Mouse (Mus musculus): ENCODE results near the gene 4930451I11Rik. TPM values are rescaled to one million over a fixed set of nuclear protein-coding genes. Genes with fewer than 3 reads are reported as not detected.

4930451I11Rik gene
- polyA plus RNA-seq, 1 experiment from 2014 or later: not detected

DNA sequence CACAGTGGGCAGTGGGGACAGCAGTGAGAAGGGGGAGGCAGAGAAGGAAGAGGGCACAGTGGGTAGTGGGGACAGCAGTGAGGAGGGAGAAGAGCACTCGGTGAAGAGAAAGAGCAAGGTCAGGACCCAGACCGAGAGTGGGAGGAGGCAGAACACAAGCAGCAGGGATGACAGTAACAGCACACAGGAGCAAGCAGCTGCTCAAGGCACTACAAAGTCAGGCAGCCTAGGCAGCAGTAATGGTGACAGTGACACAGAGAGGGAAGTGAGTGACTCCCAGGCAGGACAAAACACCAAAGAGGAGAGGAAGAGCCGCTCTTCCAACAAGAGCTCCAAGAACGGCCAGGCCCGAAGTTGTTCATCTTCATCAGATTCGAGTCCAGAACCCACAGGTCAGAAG, 32.4 kb upstream of the 4930451I11Rik start:
- H3K4me2 ChIP-seq (ENCODE audit: low read length): peak overlapping the region; percentile 77
- H3K4me1 ChIP-seq (ENCODE audit: control insufficient read depth in 2 of 2, insufficient read depth in 2 of 2, low read length in 2 of 2): peaks cover 11 to 20% of the 10 kb centered on the region in 2 experiments
- no peaks in the 10 kb centered on the region for H3K9me3 ChIP-seq (ENCODE audit: control insufficient read depth, low read length)
- no peaks in the 10 kb centered on the region for H3K27me3 ChIP-seq (ENCODE audit: control insufficient read depth, insufficient read depth, low read length)
- H3K4me3 ChIP-seq (ENCODE audit: control insufficient read depth in 1 of 2, insufficient read depth in 1 of 2, low read depth in 1 of 2, low read length in 2 of 2): no peak overlapping the region
- H3K27ac ChIP-seq (replicated peaks in 1 of 2; ENCODE audit: control insufficient read depth in 1 of 2, insufficient read depth in 1 of 2, low read depth in 2 of 2, low read length in 2 of 2): no peak overlapping the region
- WGBS: 72% methylated on average over 6 of the region's 6 CpGs
- no peak for ATAC-seq (ENCODE audit: insufficient number of reproducible peaks, insufficient read depth, low FRiP score, low read depth)
- H3K9ac ChIP-seq (ENCODE audit: low read length): peak overlapping the region; percentile 83
- peaks cover 69% of the 10 kb centered on the region for H3K36me3 ChIP-seq (ENCODE audit: control insufficient read depth, insufficient read depth, low read length)

DNA sequence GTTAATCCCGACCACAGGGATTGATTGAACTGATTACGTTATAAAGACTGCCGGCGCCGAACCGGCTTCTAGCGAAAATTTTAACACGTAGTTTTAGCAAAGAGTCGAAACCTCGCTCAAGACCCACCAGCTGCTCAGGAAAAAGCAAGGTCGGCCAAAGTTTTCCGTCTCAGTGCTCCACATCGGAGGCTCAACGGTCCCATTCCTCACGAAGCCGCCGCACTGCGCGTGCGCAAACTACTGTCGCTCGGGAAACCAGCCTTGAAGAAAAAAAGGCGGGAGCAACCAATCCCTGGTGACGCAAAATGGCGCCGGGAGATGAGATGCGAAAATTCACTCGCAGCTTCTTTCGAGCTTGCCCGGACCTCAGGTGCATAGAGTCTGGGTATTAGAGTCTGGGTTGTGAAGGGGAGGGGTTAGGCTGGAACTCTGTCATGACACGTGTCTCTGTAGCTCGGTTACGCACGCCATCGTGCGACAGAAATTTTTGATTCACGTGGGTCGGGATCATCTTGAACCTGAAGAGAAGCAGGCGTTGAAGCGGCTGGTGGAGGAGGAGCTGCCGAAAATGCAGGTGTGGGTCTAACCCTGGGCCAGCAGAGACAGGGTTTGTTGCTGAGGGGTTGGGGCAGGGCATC, 30.8 kb upstream of the 4930451I11Rik start, which contains the start of gene Ino80e:
Ino80e (minus strand) TSS at position 231 of the 638 bp plus-strand sequence.
- WGBS: under 1% methylated on average over 41 of the region's 41 CpGs
- Histone ChIP-seq H3K4me2 (ENCODE audit: low read length) (peak within 1 kb of the TSS; percentile 77), H3K27ac (replicated peaks in 1 of 2; ENCODE audit: control insufficient read depth in 1 of 2, insufficient read depth in 1 of 2, low read depth in 2 of 2, low read length in 2 of 2) (peak within 1 kb of the TSS; percentile 74 to 82), H3K36me3 (ENCODE audit: control insufficient read depth, insufficient read depth, low read length) (peaks cover 68% of the 10 kb centered on the region), H3K9me3 (ENCODE audit: control insufficient read depth, low read length) (no peaks in the 10 kb centered on the region), H3K27me3 (ENCODE audit: control insufficient read depth, insufficient read depth, low read length) (no peaks in the 10 kb centered on the region), H3K9ac (ENCODE audit: low read length) (peak within 1 kb of the TSS; percentile 83), H3K4me3 (ENCODE audit: control insufficient read depth in 1 of 2, insufficient read depth in 1 of 2, low read depth in 1 of 2, low read length in 2 of 2) (peak within 1 kb of the TSS; percentile 64 to 89), H3K4me1 (ENCODE audit: control insufficient read depth in 2 of 2, insufficient read depth in 2 of 2, low read length in 2 of 2) (peaks cover 11 to 20% of the 10 kb centered on the region in 2 experiments)
- ATAC-seq (ENCODE audit: insufficient number of reproducible peaks, insufficient read depth, low FRiP score, low read depth): peak; percentile 52

DNA sequence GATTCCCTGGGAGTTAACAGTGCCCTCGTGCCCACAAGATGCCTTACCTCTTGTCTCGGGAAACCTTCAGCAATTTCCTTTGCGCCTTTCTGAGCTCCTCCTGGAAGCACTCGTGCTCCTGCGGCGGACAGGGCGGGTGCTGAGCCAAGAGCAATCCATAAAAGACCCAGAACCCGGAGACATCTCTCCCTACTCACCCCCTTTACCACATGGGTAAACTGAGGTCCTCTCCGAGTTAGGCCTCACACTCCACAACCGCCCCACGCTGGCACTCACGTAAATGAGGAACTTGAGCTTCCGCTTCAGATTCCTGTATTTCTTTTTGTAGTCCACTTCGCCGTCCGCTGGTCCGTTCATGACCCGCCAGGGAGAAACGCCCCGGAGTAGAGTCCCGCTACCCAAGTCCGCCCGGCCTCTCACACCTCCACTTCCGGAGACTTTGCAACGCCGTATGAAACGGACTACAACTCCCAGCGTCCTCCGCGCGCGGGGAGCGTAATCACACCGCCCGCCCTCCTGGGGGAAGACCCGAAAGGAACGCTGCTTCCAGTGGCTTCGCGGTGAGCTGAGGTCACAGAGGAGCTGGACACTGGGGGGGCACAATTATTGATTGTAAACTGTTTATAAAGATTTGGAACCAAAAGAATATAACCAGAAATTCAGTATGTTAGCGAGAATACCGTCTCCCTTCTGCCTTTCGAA, 30.1 kb upstream of the 4930451I11Rik start, which contains the start of gene Hirip3:
Hirip3 (plus strand) TSS at position 544 of the 702 bp plus-strand sequence.
- peak; percentile 91 for ATAC-seq (ENCODE audit: insufficient number of reproducible peaks, insufficient read depth, low FRiP score, low read depth)
- H3K4me2 ChIP-seq (ENCODE audit: low read length): peak within 1 kb of the TSS; percentile 77
- peak within 1 kb of the TSS; percentile 83 for H3K9ac ChIP-seq (ENCODE audit: low read length)
- WGBS: 2% methylated on average over 42 of the region's 42 CpGs
- H3K9me3 ChIP-seq (ENCODE audit: control insufficient read depth, low read length): no peaks in the 10 kb centered on the region
- H3K27ac ChIP-seq (replicated peaks in 1 of 2; ENCODE audit: control insufficient read depth in 1 of 2, insufficient read depth in 1 of 2, low read depth in 2 of 2, low read length in 2 of 2): peak within 1 kb of the TSS; percentile 74 to 82
- H3K27me3 ChIP-seq (ENCODE audit: control insufficient read depth, insufficient read depth, low read length): no peaks in the 10 kb centered on the region
- H3K4me3 ChIP-seq (ENCODE audit: control insufficient read depth in 1 of 2, insufficient read depth in 1 of 2, low read depth in 1 of 2, low read length in 2 of 2): peak within 1 kb of the TSS; percentile 64 to 89
- H3K36me3 ChIP-seq (ENCODE audit: control insufficient read depth, insufficient read depth, low read length): peaks cover 68% of the 10 kb centered on the region
- H3K4me1 ChIP-seq (ENCODE audit: control insufficient read depth in 2 of 2, insufficient read depth in 2 of 2, low read length in 2 of 2): peaks cover 11 to 20% of the 10 kb centered on the region in 2 experiments

DNA sequence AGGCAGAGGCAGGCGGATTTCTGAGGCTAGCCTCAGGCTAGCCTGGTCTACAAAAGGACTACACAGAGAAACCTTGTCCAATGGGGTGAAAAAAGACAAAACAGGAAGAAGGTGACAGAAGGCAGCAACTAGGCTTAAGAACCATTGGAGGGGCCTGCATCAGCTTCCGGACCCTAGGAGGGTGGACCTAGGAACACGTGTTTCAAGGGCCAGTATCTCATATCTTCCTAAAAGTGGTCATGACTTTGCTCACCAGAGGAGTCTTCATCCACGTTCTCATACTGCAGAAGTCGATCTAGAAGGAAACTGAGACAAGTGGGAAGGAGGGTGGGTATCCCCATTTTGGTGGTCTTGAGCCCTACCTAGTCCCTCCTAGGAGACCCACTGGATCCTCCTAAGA, 29.5 kb upstream of the 4930451I11Rik start:
- Histone ChIP-seq H3K9ac (ENCODE audit: low read length) (peak overlapping the region; percentile 83), H3K9me3 (ENCODE audit: control insufficient read depth, low read length) (no peaks in the 10 kb centered on the region), H3K4me1 (ENCODE audit: control insufficient read depth in 2 of 2, insufficient read depth in 2 of 2, low read length in 2 of 2) (peaks cover 11 to 20% of the 10 kb centered on the region in 2 experiments), H3K27ac (replicated peaks in 1 of 2; ENCODE audit: control insufficient read depth in 1 of 2, insufficient read depth in 1 of 2, low read depth in 2 of 2, low read length in 2 of 2) (no peak overlapping the region), H3K4me3 (ENCODE audit: control insufficient read depth in 1 of 2, insufficient read depth in 1 of 2, low read depth in 1 of 2, low read length in 2 of 2) (peak overlapping the region; percentile 64 to 89), H3K4me2 (ENCODE audit: low read length) (peak overlapping the region; percentile 77), H3K36me3 (ENCODE audit: control insufficient read depth, insufficient read depth, low read length) (peaks cover 68% of the 10 kb centered on the region), H3K27me3 (ENCODE audit: control insufficient read depth, insufficient read depth, low read length) (no peaks in the 10 kb centered on the region)
- ATAC-seq (ENCODE audit: insufficient number of reproducible peaks, insufficient read depth, low FRiP score, low read depth): no peak
- 68% methylated on average over 5 of the region's 5 CpGs for WGBS

DNA sequence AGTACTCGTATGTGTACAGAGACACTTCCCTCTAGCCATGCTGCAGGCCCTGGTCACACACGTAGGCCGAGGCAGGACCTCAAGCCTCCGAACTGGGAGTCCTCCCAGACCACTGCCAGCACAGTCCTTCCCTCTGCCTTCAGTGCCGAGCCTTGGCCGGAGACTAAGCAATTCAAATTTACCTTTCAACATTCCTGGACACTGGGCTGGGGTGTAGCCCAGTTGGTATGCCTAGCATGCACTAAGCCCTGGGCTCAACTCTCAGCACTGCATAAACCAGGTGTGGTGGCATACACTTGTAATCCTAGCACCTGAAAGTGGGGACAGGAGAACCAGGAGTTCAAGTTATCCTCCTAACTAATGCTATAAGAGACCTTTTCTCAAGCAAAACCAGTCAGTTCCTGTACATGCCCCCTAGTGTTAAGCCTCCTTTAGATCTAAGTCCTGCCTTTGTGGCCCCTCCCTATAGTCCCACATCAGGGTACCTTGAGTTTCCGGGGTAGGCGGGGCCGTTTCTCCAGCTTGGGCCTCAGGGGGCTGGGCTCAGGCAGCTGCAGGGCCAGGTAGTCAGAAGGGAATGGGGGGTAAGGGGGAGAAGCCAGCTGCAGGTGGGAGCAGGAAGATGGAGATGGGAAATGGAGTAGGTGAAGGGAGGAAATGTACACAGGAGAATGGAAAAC, 25.4 kb upstream of the 4930451I11Rik start:
- no peak for ATAC-seq (ENCODE audit: insufficient number of reproducible peaks, insufficient read depth, low FRiP score, low read depth)
- no peak overlapping the region for H3K9ac ChIP-seq (ENCODE audit: low read length)
- H3K4me1 ChIP-seq (ENCODE audit: control insufficient read depth in 2 of 2, insufficient read depth in 2 of 2, low read length in 2 of 2): peaks cover 3 to 7% of the 10 kb centered on the region in 2 experiments; a peak in 1 of 4 replicates
- H3K4me2 ChIP-seq (ENCODE audit: low read length): no peak overlapping the region
- peaks cover 84% of the 10 kb centered on the region for H3K36me3 ChIP-seq (ENCODE audit: control insufficient read depth, insufficient read depth, low read length)
- 76% methylated on average over 9 of the region's 9 CpGs for WGBS
- H3K27me3 ChIP-seq (ENCODE audit: control insufficient read depth, insufficient read depth, low read length): no peaks in the 10 kb centered on the region
- H3K27ac ChIP-seq (replicated peaks in 1 of 2; ENCODE audit: control insufficient read depth in 1 of 2, insufficient read depth in 1 of 2, low read depth in 2 of 2, low read length in 2 of 2): no peak overlapping the region
- H3K9me3 ChIP-seq (ENCODE audit: control insufficient read depth, low read length): no peaks in the 10 kb centered on the region
- H3K4me3 ChIP-seq (ENCODE audit: control insufficient read depth in 1 of 2, insufficient read depth in 1 of 2, low read depth in 1 of 2, low read length in 2 of 2): no peak overlapping the region

DNA sequence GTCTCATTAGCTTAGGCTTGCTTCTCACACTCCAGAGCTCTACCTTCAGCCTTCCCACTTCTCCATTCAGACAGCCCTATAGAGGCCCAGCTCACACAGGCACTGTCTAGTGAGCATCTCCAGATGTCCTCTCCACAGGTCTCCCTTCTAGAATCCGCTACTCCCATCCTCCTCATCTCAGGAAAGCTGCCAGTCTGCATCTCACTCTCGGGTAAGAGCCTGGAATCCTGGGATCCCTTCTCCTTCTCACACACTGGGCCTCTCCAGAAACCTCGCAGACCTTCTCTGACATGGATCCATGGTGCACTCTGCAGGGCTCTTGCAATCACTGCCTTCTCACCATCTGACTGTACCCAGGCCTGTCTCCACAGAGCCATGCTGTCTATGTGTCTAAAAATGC, 24.2 kb upstream of the 4930451I11Rik start:
- WGBS: 80% methylated on average over 3 of the region's 3 CpGs
- Histone ChIP-seq H3K27me3 (ENCODE audit: control insufficient read depth, insufficient read depth, low read length) (no peaks in the 10 kb centered on the region), H3K27ac (replicated peaks in 1 of 2; ENCODE audit: control insufficient read depth in 1 of 2, insufficient read depth in 1 of 2, low read depth in 2 of 2, low read length in 2 of 2) (no peak overlapping the region), H3K4me3 (ENCODE audit: control insufficient read depth in 1 of 2, insufficient read depth in 1 of 2, low read depth in 1 of 2, low read length in 2 of 2) (no peak overlapping the region), H3K9ac (ENCODE audit: low read length) (no peak overlapping the region), H3K9me3 (ENCODE audit: control insufficient read depth, low read length) (no peaks in the 10 kb centered on the region), H3K4me2 (ENCODE audit: low read length) (no peak overlapping the region), H3K36me3 (ENCODE audit: control insufficient read depth, insufficient read depth, low read length) (peaks cover 88% of the 10 kb centered on the region), H3K4me1 (ENCODE audit: control insufficient read depth in 2 of 2, insufficient read depth in 2 of 2, low read length in 2 of 2) (no peaks in the 10 kb centered on the region)
- no peak for ATAC-seq (ENCODE audit: insufficient number of reproducible peaks, insufficient read depth, low FRiP score, low read depth)

DNA sequence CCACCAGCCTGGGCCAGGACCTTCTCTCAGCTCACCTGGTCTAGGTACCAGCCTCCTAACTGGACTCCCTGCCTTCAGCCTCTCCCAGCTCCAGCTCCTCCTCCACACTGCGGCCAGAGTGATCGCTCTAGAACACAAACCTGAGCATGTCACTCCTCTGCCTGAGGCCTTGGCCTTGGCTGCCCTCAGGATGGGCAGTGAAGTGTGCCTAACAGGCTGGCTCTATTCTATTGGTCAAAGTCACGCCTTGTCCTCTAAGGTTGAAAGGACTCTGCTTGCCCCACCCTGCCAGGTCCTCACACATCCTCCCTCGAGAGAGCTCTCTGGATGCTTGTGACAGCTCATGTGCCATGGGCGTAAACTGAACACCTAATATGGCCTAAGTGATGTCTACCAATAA, 22.0 kb upstream of the 4930451I11Rik start:
- Histone ChIP-seq H3K27me3 (ENCODE audit: control insufficient read depth, insufficient read depth, low read length) (peaks cover 12% of the 10 kb centered on the region), H3K4me3 (ENCODE audit: control insufficient read depth in 1 of 2, insufficient read depth in 1 of 2, low read depth in 1 of 2, low read length in 2 of 2) (no peak overlapping the region), H3K4me2 (ENCODE audit: low read length) (no peak overlapping the region), H3K4me1 (ENCODE audit: control insufficient read depth in 2 of 2, insufficient read depth in 2 of 2, low read length in 2 of 2) (peaks cover 0 to 2% of the 10 kb centered on the region in 2 experiments; a peak in 1 of 4 replicates), H3K36me3 (ENCODE audit: control insufficient read depth, insufficient read depth, low read length) (peaks cover 69% of the 10 kb centered on the region), H3K27ac (replicated peaks in 1 of 2; ENCODE audit: control insufficient read depth in 1 of 2, insufficient read depth in 1 of 2, low read depth in 2 of 2, low read length in 2 of 2) (no peak overlapping the region), H3K9me3 (ENCODE audit: control insufficient read depth, low read length) (no peaks in the 10 kb centered on the region), H3K9ac (ENCODE audit: low read length) (no peak overlapping the region)
- WGBS: 90% methylated on average over 5 of the region's 5 CpGs
- ATAC-seq (ENCODE audit: insufficient number of reproducible peaks, insufficient read depth, low FRiP score, low read depth): no peak

Measured in heart, embryonic 14.5 days (tissue).